Mouse (Mus musculus) stomach, embryonic 14.5 days (tissue): ENCODE measurements around the gene Ltbp1. TPM values are rescaled to one million over a fixed set of nuclear protein-coding genes. Genes with fewer than 3 reads are reported as not detected.

Experiments
- ATAC-seq: fragments of 200-750 bp; cut with Nextera tagmentation; 2 replicates; pipeline ENCODE4 v1.8.0; 2017; ENCODE audit warnings: low read depth, moderate TSS enrichment; ENCODE audit not compliant: insufficient number of reproducible peaks, insufficient read depth, low FRiP score
- H3K27ac ChIP-seq: fragments of 300-500 bp; sonication (generic); 2 replicates; pipeline ENCODE4 v1.5.1; 2014; ENCODE audit warnings: mild to moderate bottlenecking, low read length, moderate library complexity, mixed read lengths
- H3K27me3 ChIP-seq: fragments of 300-500 bp; sonication (generic); 2 replicates; pipeline ENCODE4 v1.6.1; 2014; ENCODE audit warnings: low read length, control low read depth, mixed read lengths; ENCODE audit not compliant: control insufficient read depth, insufficient read depth
- H3K36me3 ChIP-seq: fragments of 300-500 bp; sonication (generic); 2 replicates; pipeline ENCODE4 v1.6.1; 2014; ENCODE audit warnings: mild to moderate bottlenecking, control low read depth, low read length, moderate library complexity, mixed read lengths; ENCODE audit not compliant: control insufficient read depth, insufficient read depth
- H3K4me1 ChIP-seq: fragments of 300-500 bp; sonication (generic); 2 replicates; pipeline ENCODE4 v1.6.1; 2014; ENCODE audit warnings: low read length, control low read depth, mixed read lengths; ENCODE audit not compliant: control insufficient read depth, insufficient read depth
- H3K4me2 ChIP-seq: fragments of 300-500 bp; sonication (generic); replicated peaks from 2 replicates; pipeline ENCODE4 v1.6.1; 2014; ENCODE audit warnings: low read depth, low read length, control low read depth
- H3K4me3 ChIP-seq: fragments of 300-500 bp; sonication (generic); 2 replicates; pipeline ENCODE4 v1.5.1; 2014; ENCODE audit warnings: low read depth, low read length, control low read depth
- H3K9ac ChIP-seq: fragments of 300-500 bp; sonication (generic); replicated peaks from 2 replicates; pipeline ENCODE4 v1.6.1; 2014; ENCODE audit warnings: low read depth, mild to moderate bottlenecking, control low read depth, low read length, moderate library complexity, mixed read lengths
- H3K9me3 ChIP-seq: fragments of 300-500 bp; sonication (generic); 2 replicates; pipeline ENCODE4 v1.6.1; 2016; ENCODE audit warnings: low read depth, low read length, control low read depth; ENCODE audit not compliant: control insufficient read depth
- WGBS: fragments of 180-500 bp; shearing (Covaris S2); extraction: QIAGEN DNeasy Blood & Tissue Kit; methylation state at CpG from one replicate; pipeline ENCODE4 v1.1.7; 2014; 5-methylcytosine and 5-hydroxymethylcytosine counted together
- polyA plus RNA-seq: library from polyadenylated mRNA; unstranded; fragments of >200 nt; fragmentation: Nextera tagmentation; extraction: Ambion mirVana; gene quantifications from 2 replicates; pipeline ENCODE4 v1.2.1, GENCODE M21; 2014

The Ltbp1 gene
- polyA plus RNA-seq, 1 experiment from 2014 or later: 49.3 TPM

GRCm38 (mm10) chr17:75406405-75406804, 401.0 kb downstream of the Ltbp1 start:
- WGBS: 55% methylated on average over 4 of the region's 4 CpGs
- no peaks in the 10 kb centered on the region for H3K27me3 ChIP-seq
- ATAC-seq: no peak
- H3K36me3 ChIP-seq: no peaks in the 10 kb centered on the region
- H3K4me3 ChIP-seq: no peak overlapping the region
- H3K9ac ChIP-seq: no peak overlapping the region
- H3K27ac ChIP-seq: no peak overlapping the region
- no peaks in the 10 kb centered on the region for H3K9me3 ChIP-seq
- H3K4me2 ChIP-seq: no peak overlapping the region
- no peaks in the 10 kb centered on the region for H3K4me1 ChIP-seq

GRCm38 (mm10) chr17:75416861-75417260, 411.5 kb downstream of the Ltbp1 start:
- Histone ChIP-seq H3K4me2 (no peak overlapping the region), H3K27me3 (no peaks in the 10 kb centered on the region), H3K9ac (no peak overlapping the region), H3K4me3 (no peak overlapping the region), H3K4me1 (no peaks in the 10 kb centered on the region), H3K27ac (no peak overlapping the region), H3K9me3 (no peaks in the 10 kb centered on the region), H3K36me3 (no peaks in the 10 kb centered on the region)
- no peak for ATAC-seq
- 49% methylated on average over 3 of the region's 3 CpGs for WGBS

DNA sequence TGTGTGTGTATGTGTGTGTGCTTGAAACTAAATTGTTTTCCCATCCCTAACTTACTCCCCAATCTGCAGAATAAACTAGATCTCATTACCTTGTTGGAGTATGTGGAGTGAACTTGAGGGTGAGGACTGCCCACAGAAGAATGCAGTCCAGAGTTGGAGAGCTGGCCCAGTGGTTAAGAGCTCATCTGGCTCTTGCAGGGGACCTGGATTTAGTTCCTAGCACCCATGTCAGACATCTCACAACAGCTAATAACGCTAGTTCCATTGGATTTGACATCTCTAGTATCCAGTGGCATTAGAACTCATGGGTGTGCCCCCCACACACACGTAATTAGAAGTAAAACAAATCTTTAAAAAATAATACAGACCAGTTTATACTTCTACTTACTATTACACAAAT, 428.8 kb downstream of the Ltbp1 start:
- no peak overlapping the region for H3K27ac ChIP-seq
- H3K9ac ChIP-seq: no peak overlapping the region
- H3K4me3 ChIP-seq: no peak overlapping the region
- no peaks in the 10 kb centered on the region for H3K27me3 ChIP-seq
- WGBS: 90% methylated on average over 2 of the region's 2 CpGs
- no peaks in the 10 kb centered on the region for H3K9me3 ChIP-seq
- ATAC-seq: no peak
- H3K4me1 ChIP-seq: peaks cover 4% of the 10 kb centered on the region; the same call in 1 of the 2 replicates
- H3K4me2 ChIP-seq: no peak overlapping the region
- H3K36me3 ChIP-seq: no peaks in the 10 kb centered on the region

DNA sequence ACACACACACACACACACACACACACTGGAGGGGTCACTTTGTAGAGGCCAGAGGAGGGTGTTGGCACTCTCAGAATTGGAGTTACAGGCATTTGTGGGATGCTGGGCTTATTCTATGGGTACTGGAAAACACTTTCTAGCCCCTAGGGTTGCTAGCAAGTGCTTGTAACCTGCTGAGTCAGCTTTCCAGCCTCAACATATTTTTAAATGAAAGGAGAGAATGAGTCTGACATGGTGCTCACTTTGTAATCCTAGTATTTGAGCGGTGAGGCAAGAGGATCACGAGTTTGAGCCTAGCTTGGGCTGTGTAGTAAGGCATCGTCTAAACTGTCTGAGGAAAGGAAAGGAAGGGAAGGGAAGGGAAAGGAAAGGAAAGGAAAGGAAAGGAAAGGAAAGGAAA, 429.5 kb downstream of the Ltbp1 start:
- ATAC-seq: no peak
- no peak overlapping the region for H3K27ac ChIP-seq
- no peaks in the 10 kb centered on the region for H3K27me3 ChIP-seq
- no peaks in the 10 kb centered on the region for H3K9me3 ChIP-seq
- H3K9ac ChIP-seq: no peak overlapping the region
- H3K4me1 ChIP-seq: peaks cover 4% of the 10 kb centered on the region; the same call in 1 of the 2 replicates
- 69% methylated on average over 3 of the region's 3 CpGs for WGBS
- no peak overlapping the region for H3K4me3 ChIP-seq
- no peaks in the 10 kb centered on the region for H3K36me3 ChIP-seq
- H3K4me2 ChIP-seq: no peak overlapping the region

GRCm38 (mm10) chr17:75435599-75435998, 430.2 kb downstream of the Ltbp1 start, which contains the start of gene Rasgrp3:
TSS of gene Rasgrp3 (plus strand) at chr17:75435896.
- peak within 1 kb of the TSS; percentile 12; the same call in 1 of the 2 replicates for H3K27ac ChIP-seq
- H3K9me3 ChIP-seq: no peaks in the 10 kb centered on the region
- no peaks in the 10 kb centered on the region for H3K36me3 ChIP-seq
- no peaks in the 10 kb centered on the region for H3K27me3 ChIP-seq
- no peak for ATAC-seq
- peaks cover 4% of the 10 kb centered on the region; the same call in 1 of the 2 replicates for H3K4me1 ChIP-seq
- no peak within 1 kb of the TSS for H3K9ac ChIP-seq
- no peak within 1 kb of the TSS for H3K4me2 ChIP-seq
- WGBS: 63% methylated on average over 6 of the region's 6 CpGs
- H3K4me3 ChIP-seq: peak within 1 kb of the TSS; percentile 3; the same call in 1 of the 2 replicates

DNA sequence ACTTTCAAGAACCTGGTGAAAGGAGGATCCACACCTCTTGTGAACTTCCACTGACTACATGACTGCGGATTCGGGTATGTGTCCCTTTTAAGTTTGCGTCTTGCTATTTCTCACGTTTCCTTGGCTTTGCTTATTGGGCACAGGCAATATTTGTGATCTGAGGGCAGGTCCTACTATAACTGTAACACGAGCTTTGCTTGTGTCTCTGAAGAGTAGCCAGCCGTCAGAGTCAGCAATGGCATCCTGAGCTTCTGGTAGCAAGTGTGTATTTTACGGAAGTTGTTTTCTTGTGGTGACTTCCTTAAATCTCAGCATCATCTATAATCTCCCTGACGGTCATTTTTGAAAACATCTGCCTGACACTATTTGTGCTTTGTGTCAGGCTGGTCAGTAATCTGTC, 430.7 kb downstream of the Ltbp1 start:
- peak overlapping the region; percentile 12; the same call in 1 of the 2 replicates for H3K27ac ChIP-seq
- 57% methylated on average over 8 of the region's 8 CpGs for WGBS
- H3K36me3 ChIP-seq: no peaks in the 10 kb centered on the region
- no peak overlapping the region for H3K9ac ChIP-seq
- H3K4me1 ChIP-seq: peaks cover 4% of the 10 kb centered on the region; the same call in 1 of the 2 replicates
- no peak overlapping the region; the same call in 1 of the 2 replicates for H3K4me3 ChIP-seq
- no peaks in the 10 kb centered on the region for H3K9me3 ChIP-seq
- no peak overlapping the region for H3K4me2 ChIP-seq
- H3K27me3 ChIP-seq: no peaks in the 10 kb centered on the region
- no peak for ATAC-seq

GRCm38 (mm10) chr17:75436819-75437218, 431.5 kb downstream of the Ltbp1 start:
- Histone ChIP-seq H3K27me3 (no peaks in the 10 kb centered on the region), H3K4me2 (no peak overlapping the region), H3K27ac (no peak overlapping the region), H3K36me3 (no peaks in the 10 kb centered on the region), H3K9ac (no peak overlapping the region), H3K4me1 (peaks cover 4% of the 10 kb centered on the region; the same call in 1 of the 2 replicates), H3K9me3 (no peaks in the 10 kb centered on the region), H3K4me3 (peak overlapping the region; percentile 3; the same call in 1 of the 2 replicates)
- ATAC-seq: no peak
- 47% methylated on average over 6 of the region's 6 CpGs for WGBS

GRCm38 (mm10) chr17:75437239-75437750, 431.9 kb downstream of the Ltbp1 start:
- no peaks in the 10 kb centered on the region for H3K27me3 ChIP-seq
- peaks cover 4% of the 10 kb centered on the region; the same call in 1 of the 2 replicates for H3K4me1 ChIP-seq
- H3K4me3 ChIP-seq: peak overlapping the region; percentile 3; the same call in 1 of the 2 replicates
- no peak overlapping the region for H3K4me2 ChIP-seq
- H3K36me3 ChIP-seq: no peaks in the 10 kb centered on the region
- WGBS: 57% methylated on average over 11 of the region's 11 CpGs
- H3K9ac ChIP-seq: no peak overlapping the region
- no peak overlapping the region for H3K27ac ChIP-seq
- ATAC-seq: no peak
- no peaks in the 10 kb centered on the region for H3K9me3 ChIP-seq

DNA sequence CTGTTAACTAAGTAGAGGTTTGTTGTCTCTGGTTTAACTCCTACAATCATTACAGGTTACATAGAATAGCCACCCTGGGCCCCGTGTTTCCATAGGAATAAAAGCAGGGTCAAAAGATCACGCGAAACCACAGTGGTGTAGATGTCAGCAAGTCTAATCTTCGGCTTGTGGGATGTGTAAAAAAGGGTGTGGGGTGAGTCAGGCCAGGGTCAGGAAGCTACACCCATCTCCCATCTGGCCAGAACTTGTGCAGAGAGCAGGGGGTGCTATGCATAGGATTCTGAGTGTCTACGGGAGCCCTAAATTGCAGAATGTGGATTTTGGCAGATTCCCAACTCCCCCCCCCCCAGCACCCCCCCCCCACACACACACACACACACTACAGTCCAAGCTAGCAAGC, 432.8 kb downstream of the Ltbp1 start:
- WGBS: 36% methylated on average over 5 of the region's 5 CpGs
- no peaks in the 10 kb centered on the region for H3K36me3 ChIP-seq
- no peak overlapping the region for H3K27ac ChIP-seq
- H3K9ac ChIP-seq: no peak overlapping the region
- no peaks in the 10 kb centered on the region for H3K27me3 ChIP-seq
- H3K4me1 ChIP-seq: 0 out of 2 replicates have a peak, but pooled peaks cover 4% of the 10 kb centered on the region
- no peak overlapping the region for H3K4me2 ChIP-seq
- H3K9me3 ChIP-seq: no peaks in the 10 kb centered on the region
- H3K4me3 ChIP-seq: no peak overlapping the region
- no peak for ATAC-seq
